Mouse (Mus musculus) naive thymus-derived CD4-positive, alpha-beta T cell, adult 2 months (primary cell): ENCODE results near the gene Sbk1.

ENCODE experiments used
- DNase-seq: peaks from one replicate; pipeline ENCODE4 v3.0.0-alpha.2; 2011; ENCODE audit warnings: low read depth

Sbk1 gene

GRCm38 (mm10) chr7:126271712-126272683, at the start of gene Sbk1:
TSS of gene Sbk1 (plus strand) at chr7:126272619.
- peak; percentile 90 for DNase-seq

GRCm38 (mm10) chr7:126222753-126223152, 49.7 kb upstream of the Sbk1 start:
- no peak for DNase-seq

- no peak for DNase-seq
Observed at GRCm38 (mm10) chr7:126226136-126226535, 46.3 kb upstream of the Sbk1 start.

GRCm38 (mm10) chr7:126230357-126231148, 41.9 kb upstream of the Sbk1 start:
- DNase-seq = peak; percentile 70

DNA sequence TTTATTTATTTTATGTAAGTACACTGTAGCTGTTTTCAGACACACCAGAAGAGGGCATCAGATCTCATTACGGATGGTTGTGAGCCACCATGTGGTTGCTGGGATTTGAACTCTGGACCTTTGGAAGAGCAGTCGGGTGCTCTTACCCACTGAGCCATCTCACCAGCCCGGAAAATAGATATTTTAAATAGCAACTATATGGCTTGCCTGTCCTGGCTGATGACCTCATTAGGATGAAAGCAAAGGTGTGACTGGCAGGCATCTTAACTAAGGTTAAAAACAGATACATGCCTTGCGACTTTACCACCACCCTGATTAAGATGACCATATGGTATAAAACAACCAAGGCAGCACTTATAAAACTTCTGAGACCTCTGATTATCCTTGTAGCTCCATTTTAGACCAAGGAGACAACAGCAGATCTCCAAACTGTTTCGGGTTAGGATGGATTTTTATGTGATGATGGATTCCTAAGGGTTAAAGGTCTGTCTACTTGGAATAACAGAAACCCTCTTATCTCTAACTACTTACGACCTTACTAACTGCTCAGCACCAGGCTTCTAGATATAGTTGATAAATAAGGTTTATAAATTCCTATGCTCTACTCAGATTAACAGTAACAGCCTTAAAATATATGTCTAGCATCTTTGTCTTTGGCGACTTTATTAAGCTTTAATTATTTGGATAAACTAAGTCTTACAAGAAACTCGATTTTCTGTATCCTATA, 39.9 kb upstream of the Sbk1 start:
- no peak for DNase-seq

DNA sequence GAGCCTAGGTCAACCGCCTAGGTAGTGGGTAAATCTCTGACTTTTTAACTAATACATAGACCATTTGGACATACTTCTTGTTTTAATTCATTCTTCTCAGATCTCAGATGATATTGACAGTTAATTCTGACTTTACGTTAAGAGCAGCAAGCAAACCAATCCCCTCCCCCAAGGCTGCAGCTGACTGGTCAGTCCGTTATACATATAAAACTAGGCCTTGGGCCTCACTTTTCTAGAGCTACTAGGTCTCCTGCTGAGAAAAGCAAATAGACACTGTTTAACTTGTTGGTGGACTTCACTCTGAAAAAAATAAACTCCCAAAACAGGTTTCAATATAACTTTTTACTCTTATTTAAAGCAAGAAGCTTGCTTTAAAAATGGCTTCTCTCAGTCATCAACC, 37.8 kb upstream of the Sbk1 start:
- DNase-seq = no peak

- DNase-seq = peak; percentile 46
Observed at GRCm38 (mm10) chr7:126236083-126236793, 36.2 kb upstream of the Sbk1 start.

DNA sequence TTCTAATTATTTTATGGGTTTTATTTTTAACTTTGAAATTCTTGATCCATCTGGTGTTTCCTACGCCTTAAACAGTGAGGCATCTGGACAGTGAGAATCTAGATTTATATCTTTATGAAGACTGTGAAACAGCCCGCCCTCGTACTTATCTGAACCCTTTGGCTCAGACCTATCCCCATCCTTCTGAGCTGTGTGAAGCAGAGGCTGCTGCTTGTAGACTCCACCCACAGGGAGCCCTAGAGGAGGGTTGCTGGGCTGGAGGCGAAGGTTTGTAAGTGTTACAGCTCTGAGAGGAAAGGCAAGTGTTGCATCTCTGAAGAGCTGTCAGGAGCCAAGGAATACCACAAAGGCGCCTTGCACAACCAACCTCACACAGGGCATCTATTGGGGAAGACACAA, 35.6 kb upstream of the Sbk1 start:
- DNase-seq = peak; percentile 22

DNA sequence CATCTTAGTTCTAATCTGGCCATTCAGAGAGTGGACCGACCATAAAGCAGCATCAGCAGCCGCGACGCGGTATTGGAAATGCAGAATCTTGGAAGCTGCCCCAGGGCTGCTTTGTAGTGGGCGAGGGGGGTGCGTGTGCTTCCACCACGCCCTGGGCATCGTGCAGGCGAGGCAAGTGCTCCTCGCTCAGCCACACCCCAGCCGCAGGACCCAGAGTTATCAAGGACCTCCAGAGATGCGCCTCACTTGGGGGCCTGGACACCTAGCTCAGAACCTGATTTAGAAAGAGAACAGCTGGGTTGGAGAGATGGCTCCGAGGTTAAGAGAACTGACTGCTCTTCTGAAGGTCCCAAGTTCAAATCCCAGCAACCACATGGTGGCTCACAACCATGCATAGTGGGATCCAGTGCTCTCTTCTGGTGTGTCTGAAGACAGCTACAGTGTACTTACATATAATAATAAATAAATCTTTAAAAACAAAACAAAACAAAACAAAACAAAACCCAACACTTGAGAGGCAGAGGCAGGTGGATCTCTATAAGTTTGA, 31.5 kb upstream of the Sbk1 start:
- DNase-seq = no peak

GRCm38 (mm10) chr7:126244168-126244750, 28.2 kb upstream of the Sbk1 start:
- no peak for DNase-seq

GRCm38 (mm10) chr7:126248088-126248487, 24.3 kb upstream of the Sbk1 start:
- no peak for DNase-seq

DNA sequence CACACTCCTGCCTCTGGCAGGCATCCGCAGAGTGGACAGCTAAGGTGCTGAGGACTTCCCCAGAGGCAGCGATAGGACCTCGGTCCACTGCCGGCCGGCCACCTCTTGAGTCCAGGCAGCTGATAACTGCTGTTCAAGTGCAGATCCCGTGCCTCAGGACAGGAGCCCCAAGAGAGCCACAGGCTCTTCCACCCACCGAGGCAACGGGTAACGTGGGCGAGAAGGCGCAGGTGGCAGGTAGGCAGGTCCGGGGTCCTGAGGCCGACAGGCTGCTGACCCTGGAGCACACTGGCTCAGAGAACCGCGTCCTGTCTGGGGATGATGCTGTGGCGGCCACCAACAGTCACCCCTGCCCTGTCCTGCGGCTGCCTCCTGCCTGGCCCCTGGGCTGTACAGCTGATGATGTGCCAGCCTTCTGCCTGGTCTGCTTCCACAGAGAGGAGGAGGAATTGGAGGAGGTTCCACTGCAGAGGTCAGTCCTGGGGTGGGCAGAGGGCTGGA, 23.7 kb upstream of the Sbk1 start:
- DNase-seq = no peak

DNA sequence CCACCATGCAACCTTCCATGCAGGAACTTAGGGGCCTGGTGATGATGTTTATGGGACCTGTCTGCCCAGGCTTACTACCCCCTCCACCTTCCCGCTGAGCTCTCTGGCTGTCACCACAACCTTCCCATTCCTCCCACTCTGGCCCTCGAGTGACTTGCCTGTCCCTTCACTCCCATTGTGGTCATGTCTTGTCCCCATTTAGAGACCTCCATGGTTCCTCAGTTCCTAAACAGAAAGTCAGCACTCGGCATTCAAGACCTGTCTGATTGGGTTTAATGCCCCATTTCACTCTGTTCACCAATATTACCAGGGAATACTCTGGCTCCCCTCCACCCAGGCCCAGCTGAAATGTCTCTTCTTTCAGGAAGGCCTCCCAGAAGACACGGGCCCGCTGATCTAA, 23.3 kb upstream of the Sbk1 start:
- DNase-seq = no peak

DNA sequence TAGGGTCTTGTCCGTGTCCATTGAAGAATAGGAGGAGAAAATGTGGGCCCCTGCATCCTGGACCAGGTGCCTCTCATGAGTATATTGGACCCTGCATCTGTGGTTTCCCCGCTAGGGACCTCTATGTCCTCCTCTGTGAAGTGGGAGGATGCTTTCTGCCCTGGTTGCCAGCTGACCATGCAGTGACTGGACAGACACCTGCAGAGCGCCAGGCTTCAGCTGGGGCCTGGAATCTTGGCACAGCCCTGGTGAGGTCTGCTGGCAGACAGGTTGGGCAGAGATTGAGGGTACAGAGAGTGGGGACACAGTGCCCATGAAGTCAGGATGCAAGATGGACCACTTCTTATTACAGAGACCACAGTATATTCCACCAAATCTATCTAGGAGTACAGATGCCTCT, 22.4 kb upstream of the Sbk1 start:
- no peak for DNase-seq

DNA sequence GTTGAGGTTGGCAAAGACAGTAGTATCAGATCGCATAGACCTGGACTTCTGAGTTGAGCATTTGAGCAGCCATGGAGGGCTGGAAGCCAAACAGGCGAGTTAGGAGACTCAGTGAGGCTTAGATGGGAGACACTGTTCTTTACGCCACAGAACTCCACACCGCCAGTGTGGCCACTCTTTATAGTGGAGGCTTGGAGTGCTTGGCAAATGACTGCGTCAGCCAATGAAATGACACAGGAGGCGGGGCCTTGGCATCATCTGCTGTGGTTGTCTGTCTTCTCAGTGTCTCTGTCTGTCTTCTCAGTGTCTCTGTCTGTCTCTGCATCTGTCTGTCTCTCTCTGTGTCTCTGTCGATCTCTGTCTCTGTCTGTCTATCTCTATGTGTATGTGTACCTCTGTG, 21.9 kb upstream of the Sbk1 start:
- DNase-seq = no peak

GRCm38 (mm10) chr7:126251698-126252097, 20.7 kb upstream of the Sbk1 start:
- DNase-seq = no peak

GRCm38 (mm10) chr7:126252230-126252629, 20.2 kb upstream of the Sbk1 start:
- no peak for DNase-seq

DNA sequence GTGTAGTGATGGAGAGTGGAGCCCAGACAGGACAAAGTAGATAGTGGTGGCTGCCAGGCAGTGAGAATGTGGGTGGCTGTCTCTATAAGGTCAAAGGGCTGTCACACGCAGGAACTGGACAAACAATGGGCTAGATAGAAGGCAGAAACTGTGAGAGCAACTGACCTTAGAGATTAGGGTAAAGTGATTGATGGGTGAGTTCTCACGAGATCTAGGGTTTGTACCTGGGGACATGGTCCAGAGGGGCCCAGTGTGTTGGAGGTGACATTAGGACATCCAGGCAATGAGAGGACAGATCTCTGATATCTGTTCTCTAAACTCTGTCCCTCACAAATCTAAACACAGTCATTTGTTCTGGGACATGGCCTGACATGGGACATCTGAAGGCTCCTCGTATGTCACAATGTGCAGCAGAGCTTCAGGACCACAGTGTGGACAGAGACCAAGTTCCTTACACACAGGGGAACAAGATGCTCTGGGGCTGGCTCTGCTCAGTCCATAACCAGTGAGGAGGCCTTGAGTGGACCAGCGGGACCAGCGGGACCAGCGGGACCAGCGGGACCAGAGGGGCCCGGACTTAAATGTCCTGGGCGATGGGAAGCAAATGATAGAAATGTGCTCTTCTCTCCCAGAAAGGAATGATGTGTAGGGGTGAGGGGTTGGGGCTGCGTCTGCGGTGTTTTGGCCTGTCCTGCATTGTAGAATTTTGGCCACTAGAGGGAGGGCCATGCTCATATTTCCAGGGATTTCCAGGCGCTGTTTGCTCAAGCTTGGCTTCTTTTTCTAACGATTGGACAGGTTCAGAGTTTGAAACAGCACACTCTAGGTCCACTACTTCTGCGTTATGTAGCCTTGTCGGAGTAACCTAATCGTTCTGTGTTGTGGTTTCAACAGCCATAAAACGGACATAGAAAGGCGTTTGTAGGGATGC, 11.9 kb upstream of the Sbk1 start:
- DNase-seq = peak; percentile 90

GRCm38 (mm10) chr7:126261823-126262222, 10.6 kb upstream of the Sbk1 start:
- no peak for DNase-seq

DNA sequence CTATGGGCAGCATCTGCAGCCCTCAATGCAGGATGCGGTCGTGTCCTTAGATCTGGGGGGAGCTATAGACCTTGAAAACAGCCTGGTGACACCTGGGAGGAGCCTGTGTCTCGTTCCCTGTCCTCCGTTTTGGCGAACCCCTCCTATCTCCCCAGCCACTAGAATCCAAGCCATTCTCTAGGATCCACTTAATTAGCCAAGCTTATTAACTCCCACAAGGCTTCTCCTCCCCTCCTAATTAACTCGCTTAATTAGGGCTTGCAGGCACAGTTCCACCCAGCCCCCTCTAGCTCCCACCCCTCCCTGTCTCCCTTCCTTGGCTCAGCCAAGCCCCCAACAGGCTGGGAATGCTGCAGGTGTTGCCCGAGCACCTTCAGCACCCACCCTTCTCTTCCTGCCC, 8.5 kb upstream of the Sbk1 start:
- no peak for DNase-seq
